ENCODE assay signal across 14 mouse cellular contexts in the genomic region with DNA sequence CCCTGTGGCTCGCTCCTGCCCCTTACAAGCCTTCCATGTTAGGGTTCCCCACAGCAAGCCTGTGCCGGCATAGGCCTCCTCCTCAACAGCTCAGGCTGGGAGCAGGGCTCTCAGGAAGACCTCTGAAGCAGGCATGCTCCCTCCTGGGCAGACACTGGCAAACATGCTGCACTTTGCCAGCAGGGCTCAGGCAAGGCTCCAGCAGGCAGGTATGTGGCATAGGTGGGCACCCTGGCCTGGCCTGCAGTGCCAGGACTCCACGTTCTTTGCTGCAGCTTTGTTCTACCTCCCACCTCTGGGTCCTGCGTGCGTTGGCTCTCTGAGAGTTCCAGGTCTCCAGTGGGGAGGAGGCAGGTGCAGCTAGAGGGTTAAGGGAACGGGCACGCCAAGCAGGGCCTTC. TPM values are rescaled to one million over a fixed set of nuclear protein-coding genes. Genes with fewer than 3 reads are reported as not detected.
DNase-seq lines count a peak whose midpoint lies in the region; ATAC-seq and TF ChIP-seq lines count a peak whose summit lies in the region.
"Had no signal": no experiment of that assay in that cellular context is flagged by ENCODE, and none has a peak within 500 bp of the region (broad histone marks: within the 10 kb centered on the region; RNA-seq: fewer than 3 reads in every experiment).

No protein-coding gene starts in this region.

- TF ChIP-seq POLR2A in cerebellum, adult 2 months (IDR thresholded peaks at IDR 0.05; ENCODE audit: borderline replicate concordance, insufficient read depth, low read length): no peak

- peak overlapping the region; percentile 16 for H3K9ac ChIP-seq in forebrain, embryonic 15.5 days (replicated peaks)
- peak overlapping the region; percentile 61 for H3K9ac ChIP-seq in neural tube, embryonic 13.5 days
- H3K9ac ChIP-seq: embryonic facial prominence, embryonic 13.5 days had no signal

- peaks cover 24% of the 10 kb centered on the region for H3K4me1 ChIP-seq in cerebellum, adult 2 months (ENCODE audit: control insufficient read depth, insufficient read depth, low read length)
- peaks cover 34% of the 10 kb centered on the region for H3K4me1 ChIP-seq in megakaryocyte, embryonic 14.5 days
- H3K4me1 ChIP-seq in forebrain, embryonic 15.5 days: peaks cover 65% of the 10 kb centered on the region
- H3K4me1 ChIP-seq in neural tube, embryonic 13.5 days (replicated peaks): peaks cover 87% of the 10 kb centered on the region

- peak in 1 of 2 experiments; percentile 64 for DNase-seq in cerebellum, adult 2 months
- no peak for DNase-seq in urinary bladder, postnatal 4 days (ENCODE audit: low spot score in 2 of 2)
- DNase-seq in heart, postnatal 10 days: no peak
- DNase-seq: adrenal gland, adult 8-10 months; heart, postnatal 14 days; kidney, adult 18-20 months had no signal

- no peaks in the 10 kb centered on the region for H3K9me3 ChIP-seq in megakaryocyte, embryonic 14.5 days
- no peaks in the 10 kb centered on the region for H3K9me3 ChIP-seq in forebrain, embryonic 15.5 days
- H3K9me3 ChIP-seq in neural tube, embryonic 13.5 days: no peaks in the 10 kb centered on the region
- H3K9me3 ChIP-seq: embryonic facial prominence, embryonic 13.5 days had no signal

- no peaks in the 10 kb centered on the region for H3K27me3 ChIP-seq in cerebellum, adult 2 months (ENCODE audit: control insufficient read depth, insufficient read depth, low read length)
- peaks cover 72% of the 10 kb centered on the region for H3K27me3 ChIP-seq in megakaryocyte, embryonic 14.5 days (replicated peaks)
- no peaks in the 10 kb centered on the region for H3K27me3 ChIP-seq in forebrain, embryonic 15.5 days
- peaks cover 15% of the 10 kb centered on the region; the same call in 1 of the 2 replicates for H3K27me3 ChIP-seq in neural tube, embryonic 13.5 days
- H3K27me3 ChIP-seq: embryonic facial prominence, embryonic 13.5 days had no signal

- WGBS in cerebellum, adult 2 months: 28% methylated on average over 7 of the region's 7 CpGs
- WGBS in forebrain, embryonic 15.5 days: 74% methylated on average over 7 of the region's 7 CpGs
- WGBS in neural tube, embryonic 13.5 days: 89% methylated on average over 7 of the region's 7 CpGs

- intact Hi-C loops in heart, postnatal 10 days (cut with DNase I): no loop called here

- TF ChIP-seq CTCF in cerebellum, adult 2 months (IDR thresholded peaks at IDR 0.05; ENCODE audit: borderline replicate concordance, insufficient read depth, low read depth, low read length): no peak

- H3K4me2 ChIP-seq in forebrain, embryonic 15.5 days (replicated peaks): peak overlapping the region; percentile 92
- peak overlapping the region; percentile 78 for H3K4me2 ChIP-seq in neural tube, embryonic 13.5 days
- H3K4me2 ChIP-seq: embryonic facial prominence, embryonic 13.5 days; liver, embryonic 11.5 days had no signal

- H3K36me3 ChIP-seq in megakaryocyte, embryonic 14.5 days (replicated peaks; ENCODE audit: low read length): peaks cover 16% of the 10 kb centered on the region
- H3K36me3 ChIP-seq in forebrain, embryonic 15.5 days: 0 out of 2 replicates have a peak, but pooled peaks cover 4% of the 10 kb centered on the region
- H3K36me3 ChIP-seq in neural tube, embryonic 13.5 days: peaks cover 29% of the 10 kb centered on the region; the same call in 1 of the 2 replicates

- peak overlapping the region; percentile 0 for H3K4me3 ChIP-seq in cerebellum, adult 2 months (replicated peaks; ENCODE audit: insufficient read depth, low read depth, low read length)
- H3K4me3 ChIP-seq in megakaryocyte, embryonic 14.5 days (replicated peaks): peak overlapping the region; percentile 42
- H3K4me3 ChIP-seq in forebrain, embryonic 15.5 days: 0 out of 2 replicates have a peak overlapping the region, but pooled peaks have one; percentile 16
- 0 out of 2 replicates have a peak overlapping the region, but pooled peaks have one; percentile 84 for H3K4me3 ChIP-seq in neural tube, embryonic 13.5 days
- H3K4me3 ChIP-seq: embryonic facial prominence, embryonic 13.5 days had no signal

- ATAC-seq in cerebellum, adult (ENCODE audit: insufficient number of reproducible peaks, low FRiP score, low TSS enrichment): no peak
- ATAC-seq in megakaryocyte, adult 5-6 weeks (ENCODE audit: poor library complexity, severe bottlenecking): no peak
- no peak for ATAC-seq in forebrain, embryonic 15.5 days (replicated peaks)
- ATAC-seq in neural tube, embryonic 13.5 days (ENCODE audit: low read depth): no peak
- ATAC-seq: lung, postnatal 0 days had no signal

- H3K27ac ChIP-seq in cerebellum, adult 2 months (ENCODE audit: insufficient read depth, low read length): peak overlapping the region; percentile 35
- peak overlapping the region; percentile 82 for H3K27ac ChIP-seq in forebrain, embryonic 15.5 days (replicated peaks)
- peak overlapping the region; percentile 83 for H3K27ac ChIP-seq in neural tube, embryonic 13.5 days (replicated peaks)
- H3K27ac ChIP-seq: embryonic facial prominence, embryonic 13.5 days had no signal

RNA-seq across cellular contexts. Expression of a gene that starts 6.1 kb away (rescaled TPM):
- 86.7 and 93.9 TPM in 2 replicates for polyA plus RNA-seq in cerebellum, adult 2 months (2012; rRNA removed)
- 0.84 and 2.5 TPM in 2 replicates for polyA plus RNA-seq in megakaryocyte, embryonic 14.5 days (2012; ENCODE audit: insufficient read depth, low replicate concordance)
- total RNA-seq in megakaryocyte, adult 5-6 weeks (2015): 2.0 and 3.2 TPM in 2 replicates
- 3.3 and 4.5 TPM in 2 replicates for total RNA-seq in megakaryocyte, adult 5-6 weeks (2017)
- 105 and 120 TPM in 2 replicates for polyA plus RNA-seq in forebrain, embryonic 15.5 days (2015; fragmentation: Nextera tagmentation; extraction: Ambion mirVana)
- polyA plus RNA-seq in neural tube, embryonic 13.5 days (2015; fragmentation: Nextera tagmentation; extraction: Ambion mirVana): 87.8 and 95.6 TPM in 2 replicates
- 1 to 10 TPM; 1.9 to 2.0 TPM for total RNA-seq in heart, postnatal 10 days (2021)

RNA-seq across cellular contexts. Expression of a gene that starts 54.5 kb away (rescaled TPM):
- polyA plus RNA-seq in cerebellum, adult 2 months (2012; rRNA removed): 73.1 and 74.9 TPM in 2 replicates
- polyA plus RNA-seq in megakaryocyte, embryonic 14.5 days (2012; ENCODE audit: insufficient read depth, low replicate concordance): 11.2 and 54.6 TPM in 2 replicates
- total RNA-seq in megakaryocyte, adult 5-6 weeks (2015): 62.0 and 67.1 TPM in 2 replicates
- 38.8 and 73.4 TPM in 2 replicates for total RNA-seq in megakaryocyte, adult 5-6 weeks (2017)
- 341 and 346 TPM in 2 replicates for polyA plus RNA-seq in forebrain, embryonic 15.5 days (2015; fragmentation: Nextera tagmentation; extraction: Ambion mirVana)
- 293 and 304 TPM in 2 replicates for polyA plus RNA-seq in neural tube, embryonic 13.5 days (2015; fragmentation: Nextera tagmentation; extraction: Ambion mirVana)
- 100 to 1,000 TPM; 109 to 117 TPM for total RNA-seq in heart, postnatal 10 days (2021)

Comparison
In these comparisons a context has a peak if more than half of its experiments do, and no peak if none do; other contexts are left out.
1. H3K4me3 ChIP-seq: peak in every context shown above with its lines; median percentile 84 in neural tube, embryonic 13.5 days; 42 in megakaryocyte, embryonic 14.5 days; 16 in forebrain, embryonic 15.5 days; 0 in cerebellum, adult 2 months.
2. RNA of a gene that starts 6.1 kb away (polyA plus RNA-seq): 105 to 120 TPM in forebrain, embryonic 15.5 days, 87.8 to 95.6 TPM in neural tube, embryonic 13.5 days and 86.7 to 93.9 TPM in cerebellum, adult 2 months; 0.84 to 2.5 TPM in megakaryocyte, embryonic 14.5 days; every median in the first group is over 10 times any median in the second.
3. Peak in every context shown above with its lines, with median percentiles within 50 percentile points of each other: H3K27ac ChIP-seq.